Mouse (Mus musculus): ENCODE data around the gene Lbh. TPM values are rescaled to one million over a fixed set of nuclear protein-coding genes. Genes with fewer than 3 reads are reported as not detected.
A peak's percentile ranks its signal among the peaks of the same experiment; 100 is the strongest.

The Lbh gene
- polyA plus RNA-seq, 1 experiment from 2014 or later = 6.5 TPM

DNA sequence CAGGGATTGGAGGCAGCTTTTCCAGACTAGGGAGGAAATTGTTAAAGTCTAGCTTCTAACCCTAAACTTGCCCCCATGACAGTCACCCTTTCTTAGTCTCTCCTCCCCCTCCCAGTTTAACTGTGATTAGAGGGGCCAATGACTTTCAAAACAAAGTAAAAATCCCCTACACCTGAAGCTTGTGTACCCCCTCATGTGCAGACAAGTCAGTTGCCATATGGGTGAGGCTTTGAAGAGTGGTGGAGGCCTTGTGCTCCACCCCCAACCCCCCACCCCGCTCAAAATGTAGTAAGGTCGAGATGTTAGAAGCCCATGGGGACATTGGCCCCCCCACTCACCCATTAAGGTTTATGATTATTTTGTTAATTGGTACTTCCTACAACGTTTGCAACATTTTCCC is 1.5 kb downstream of the Lbh start:
- Histone ChIP-seq H3K27ac (ENCODE audit: low read depth, low read length) (peak overlapping the region; percentile 91; the same call in 1 of the 2 replicates), H3K27me3 (replicated peaks; ENCODE audit: control insufficient read depth, insufficient read depth, low read length) (no peaks in the 10 kb centered on the region; the same call in 1 of the 2 replicates), H3K36me3 (ENCODE audit: control insufficient read depth, insufficient read depth, low read length) (peaks cover 4% of the 10 kb centered on the region), H3K4me2 (ENCODE audit: low read length) (peak overlapping the region; percentile 81), H3K4me3 (ENCODE audit: low read length) (peak overlapping the region; percentile 61), H3K4me1 (ENCODE audit: control insufficient read depth, insufficient read depth, low read depth, low read length) (peaks cover 36% of the 10 kb centered on the region), H3K9me3 (ENCODE audit: control insufficient read depth, low read length) (no peaks in the 10 kb centered on the region), H3K9ac (ENCODE audit: low read depth, low read length) (peak overlapping the region; percentile 82)
- WGBS = 4% methylated on average over 3 of the region's 3 CpGs
- no peak for ATAC-seq

DNA sequence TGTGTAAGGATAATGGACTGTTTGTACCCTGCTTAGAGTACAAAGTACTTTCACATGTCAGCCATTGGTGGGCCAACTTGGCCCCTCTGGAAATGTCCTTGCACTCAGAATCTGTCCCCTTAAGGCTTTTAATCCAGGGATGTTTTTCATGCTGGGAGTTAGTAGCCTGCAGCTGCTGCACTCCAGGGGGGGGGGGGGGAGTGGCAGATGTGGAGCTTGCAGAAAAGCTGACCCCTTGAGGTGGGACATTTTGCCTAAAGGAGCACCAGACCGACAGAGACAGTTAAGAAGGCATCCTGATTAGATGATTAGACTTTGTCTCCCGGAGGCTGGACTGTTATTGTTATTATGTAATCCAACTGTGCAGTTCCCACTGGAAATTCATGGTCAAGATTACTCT is 2.3 kb downstream of the Lbh start:
- Histone ChIP-seq H3K4me3 (ENCODE audit: low read length) (peak overlapping the region; percentile 26), H3K4me2 (ENCODE audit: low read length) (peak overlapping the region; percentile 81), H3K9me3 (ENCODE audit: control insufficient read depth, low read length) (no peaks in the 10 kb centered on the region), H3K27ac (ENCODE audit: low read depth, low read length) (no peak overlapping the region), H3K9ac (ENCODE audit: low read depth, low read length) (0 out of 2 replicates have a peak overlapping the region, but pooled peaks have one; percentile 12), H3K4me1 (ENCODE audit: control insufficient read depth, insufficient read depth, low read depth, low read length) (peaks cover 42% of the 10 kb centered on the region), H3K27me3 (replicated peaks; ENCODE audit: control insufficient read depth, insufficient read depth, low read length) (no peaks in the 10 kb centered on the region), H3K36me3 (ENCODE audit: control insufficient read depth, insufficient read depth, low read length) (peaks cover 4% of the 10 kb centered on the region)
- 16% methylated on average over 2 of the region's 2 CpGs for WGBS
- ATAC-seq = no peak

- peaks cover 46% of the 10 kb centered on the region for H3K4me1 ChIP-seq (ENCODE audit: control insufficient read depth, insufficient read depth, low read depth, low read length)
- H3K9ac ChIP-seq (ENCODE audit: low read depth, low read length) = no peak overlapping the region
- H3K4me2 ChIP-seq (ENCODE audit: low read length) = peak overlapping the region; percentile 81
Observed at GRCm38 (mm10) chr17:72920971-72921370, 2.9 kb downstream of the Lbh start.

DNA sequence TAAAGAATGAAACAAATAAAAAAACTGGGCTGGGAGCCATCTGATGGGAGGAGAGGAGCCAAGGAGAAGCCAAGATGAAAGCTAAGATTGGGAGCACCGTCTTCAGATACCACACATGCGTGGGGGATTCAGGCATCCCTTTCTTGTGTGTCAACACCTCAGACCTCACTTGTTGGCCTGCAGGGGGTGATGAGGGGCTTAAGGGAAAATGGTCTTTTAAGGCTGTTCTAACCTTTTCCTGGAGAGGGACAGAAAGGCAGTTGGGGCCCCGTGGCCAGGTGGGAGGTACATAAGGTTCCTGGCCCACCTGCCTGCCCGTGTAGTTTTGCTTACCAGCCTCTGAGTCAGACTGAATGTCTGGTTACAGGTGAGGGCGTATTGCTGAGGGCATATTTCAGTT is 4.1 kb downstream of the Lbh start:
- Histone ChIP-seq H3K4me2 (ENCODE audit: low read length) (0 out of 2 replicates have a peak overlapping the region, but pooled peaks have one; percentile 13), H3K4me1 (ENCODE audit: control insufficient read depth, insufficient read depth, low read depth, low read length) (peaks cover 54% of the 10 kb centered on the region), H3K4me3 (ENCODE audit: low read length) (no peak overlapping the region), H3K9me3 (ENCODE audit: control insufficient read depth, low read length) (no peaks in the 10 kb centered on the region), H3K27ac (ENCODE audit: low read depth, low read length) (no peak overlapping the region), H3K36me3 (ENCODE audit: control insufficient read depth, insufficient read depth, low read length) (peaks cover 8% of the 10 kb centered on the region), H3K27me3 (replicated peaks; ENCODE audit: control insufficient read depth, insufficient read depth, low read length) (no peaks in the 10 kb centered on the region), H3K9ac (ENCODE audit: low read depth, low read length) (no peak overlapping the region)
- ATAC-seq = no peak
- WGBS = 86% methylated on average over 5 of the region's 5 CpGs

More at GRCm38 (mm10) chr17:72920971-72921370, 2.9 kb downstream of the Lbh start:
- WGBS = 53% methylated on average over 9 of the region's 9 CpGs
- Histone ChIP-seq H3K27ac (ENCODE audit: low read depth, low read length) (no peak overlapping the region), H3K27me3 (replicated peaks; ENCODE audit: control insufficient read depth, insufficient read depth, low read length) (no peaks in the 10 kb centered on the region), H3K4me3 (ENCODE audit: low read length) (no peak overlapping the region), H3K9me3 (ENCODE audit: control insufficient read depth, low read length) (no peaks in the 10 kb centered on the region), H3K36me3 (ENCODE audit: control insufficient read depth, insufficient read depth, low read length) (peaks cover 4% of the 10 kb centered on the region)
- no peak for ATAC-seq

DNA sequence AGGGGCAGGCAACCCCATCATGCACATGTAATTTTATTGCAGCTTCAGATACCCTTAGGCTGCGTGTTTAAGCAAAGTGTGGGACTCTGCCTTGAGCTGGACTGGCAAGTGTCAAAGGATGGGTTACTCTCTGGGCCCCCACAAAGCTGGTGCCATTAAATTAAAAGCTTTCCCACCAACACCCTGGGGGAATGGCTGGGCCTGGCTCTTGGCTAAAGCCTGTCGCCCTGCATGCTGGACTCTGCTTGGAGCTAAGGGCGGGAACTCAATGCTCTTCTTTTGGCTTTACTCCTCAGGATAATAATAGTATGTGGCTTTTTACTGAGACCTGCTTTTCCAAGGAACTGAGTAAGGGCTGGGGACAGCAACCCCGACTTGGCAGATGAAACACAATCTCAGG is 5.2 kb downstream of the Lbh start:
- no peak overlapping the region for H3K27ac ChIP-seq (ENCODE audit: low read depth, low read length)
- H3K4me2 ChIP-seq (ENCODE audit: low read length) = no peak overlapping the region
- WGBS = 85% methylated on average over 4 of the region's 4 CpGs
- no peak for ATAC-seq
- H3K4me3 ChIP-seq (ENCODE audit: low read length) = no peak overlapping the region
- peaks cover 8% of the 10 kb centered on the region for H3K36me3 ChIP-seq (ENCODE audit: control insufficient read depth, insufficient read depth, low read length)
- peaks cover 54% of the 10 kb centered on the region for H3K4me1 ChIP-seq (ENCODE audit: control insufficient read depth, insufficient read depth, low read depth, low read length)
- no peak overlapping the region for H3K9ac ChIP-seq (ENCODE audit: low read depth, low read length)
- H3K27me3 ChIP-seq (replicated peaks; ENCODE audit: control insufficient read depth, insufficient read depth, low read length) = no peaks in the 10 kb centered on the region
- no peaks in the 10 kb centered on the region for H3K9me3 ChIP-seq (ENCODE audit: control insufficient read depth, low read length)

DNA sequence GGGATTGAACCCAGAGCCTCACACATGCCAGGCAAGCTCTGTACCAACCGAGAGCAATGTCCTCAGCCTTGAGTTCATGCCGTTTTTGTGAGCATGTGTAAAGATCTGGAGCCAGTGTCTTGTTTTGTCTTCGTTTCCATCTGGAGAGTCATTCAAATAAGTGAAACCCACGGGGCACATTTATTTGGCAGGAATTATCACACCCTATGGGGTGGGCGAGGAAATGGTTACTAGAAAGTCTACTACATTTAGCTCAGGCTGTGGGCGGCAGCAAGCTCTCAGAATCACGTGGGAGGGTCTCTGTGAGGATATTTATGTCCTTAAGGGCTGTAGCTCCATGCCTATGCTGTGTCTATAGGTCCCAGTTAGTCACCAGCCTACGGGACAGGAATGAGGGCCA is 6.2 kb downstream of the Lbh start:
- no peak for ATAC-seq
- H3K9ac ChIP-seq (ENCODE audit: low read depth, low read length) = no peak overlapping the region
- no peak overlapping the region for H3K4me2 ChIP-seq (ENCODE audit: low read length)
- no peaks in the 10 kb centered on the region for H3K27me3 ChIP-seq (replicated peaks; ENCODE audit: control insufficient read depth, insufficient read depth, low read length)
- peaks cover 54% of the 10 kb centered on the region for H3K4me1 ChIP-seq (ENCODE audit: control insufficient read depth, insufficient read depth, low read depth, low read length)
- H3K9me3 ChIP-seq (ENCODE audit: control insufficient read depth, low read length) = no peaks in the 10 kb centered on the region
- peaks cover 8% of the 10 kb centered on the region for H3K36me3 ChIP-seq (ENCODE audit: control insufficient read depth, insufficient read depth, low read length)
- WGBS = 63% methylated on average over 8 of the region's 8 CpGs
- no peak overlapping the region for H3K4me3 ChIP-seq (ENCODE audit: low read length)
- H3K27ac ChIP-seq (ENCODE audit: low read depth, low read length) = no peak overlapping the region

GRCm38 (mm10) chr17:72925111-72925510 is 7.0 kb downstream of the Lbh start:
- H3K27me3 ChIP-seq (replicated peaks; ENCODE audit: control insufficient read depth, insufficient read depth, low read length) = no peaks in the 10 kb centered on the region
- WGBS = 81% methylated on average over 6 of the region's 6 CpGs
- H3K27ac ChIP-seq (ENCODE audit: low read depth, low read length) = peak overlapping the region; percentile 62
- H3K9ac ChIP-seq (ENCODE audit: low read depth, low read length) = 0 out of 2 replicates have a peak overlapping the region, but pooled peaks have one; percentile 16
- ATAC-seq = no peak
- H3K9me3 ChIP-seq (ENCODE audit: control insufficient read depth, low read length) = no peaks in the 10 kb centered on the region
- H3K36me3 ChIP-seq (ENCODE audit: control insufficient read depth, insufficient read depth, low read length) = peaks cover 8% of the 10 kb centered on the region
- peaks cover 49% of the 10 kb centered on the region for H3K4me1 ChIP-seq (ENCODE audit: control insufficient read depth, insufficient read depth, low read depth, low read length)
- no peak overlapping the region for H3K4me3 ChIP-seq (ENCODE audit: low read length)
- no peak overlapping the region for H3K4me2 ChIP-seq (ENCODE audit: low read length)

DNA sequence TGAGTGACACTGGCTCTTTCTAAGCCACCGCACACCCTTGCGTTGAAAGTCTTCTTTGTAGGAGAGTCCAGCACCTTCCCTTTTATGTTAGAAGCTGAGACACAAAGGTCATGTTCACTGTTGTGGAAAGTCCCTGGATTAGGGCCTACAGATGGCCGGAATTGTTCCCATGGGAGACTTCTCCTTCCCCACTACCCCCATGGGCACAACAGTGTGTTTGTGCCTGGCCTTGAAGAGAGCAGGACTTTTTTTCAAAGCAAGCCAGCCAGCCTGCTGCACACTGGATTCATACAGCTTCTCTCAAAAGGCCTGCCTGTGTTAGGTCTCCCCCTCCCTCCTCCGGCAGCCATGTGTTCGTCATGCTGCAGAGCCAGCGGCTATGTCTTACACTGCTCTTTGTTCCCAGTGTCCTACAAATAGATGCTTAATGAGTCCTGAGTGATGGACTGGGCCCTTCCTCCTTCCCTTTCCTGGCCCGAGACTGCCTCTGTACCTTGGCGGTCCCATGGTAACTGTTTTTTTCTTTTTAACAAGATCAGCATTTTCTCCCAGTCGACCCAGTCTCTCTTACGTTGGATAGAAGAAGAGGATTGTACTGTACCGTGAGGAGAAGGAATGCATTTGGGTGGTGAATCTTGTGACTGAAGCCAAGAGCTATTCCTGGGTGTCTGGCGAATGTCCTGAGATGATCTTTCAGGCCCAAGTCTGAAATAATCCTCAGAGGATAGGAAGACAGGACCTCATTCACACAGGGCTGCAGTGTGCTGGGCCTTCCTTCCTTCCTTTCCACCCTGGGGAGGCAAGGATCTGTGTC is 7.9 kb downstream of the Lbh start:
- WGBS = 20% methylated on average over 12 of the region's 12 CpGs
- H3K4me3 ChIP-seq (ENCODE audit: low read length) = no peak overlapping the region

GRCm38 (mm10) chr17:72926994-72927393 is 8.9 kb downstream of the Lbh start:
- 92% methylated on average over 8 of the region's 8 CpGs for WGBS
- Histone ChIP-seq H3K9ac (ENCODE audit: low read depth, low read length) (no peak overlapping the region), H3K4me1 (ENCODE audit: control insufficient read depth, insufficient read depth, low read depth, low read length) (peaks cover 35% of the 10 kb centered on the region), H3K27ac (ENCODE audit: low read depth, low read length) (no peak overlapping the region; the same call in 1 of the 2 replicates), H3K4me2 (ENCODE audit: low read length) (no peak overlapping the region), H3K36me3 (ENCODE audit: control insufficient read depth, insufficient read depth, low read length) (peaks cover 8% of the 10 kb centered on the region), H3K27me3 (replicated peaks; ENCODE audit: control insufficient read depth, insufficient read depth, low read length) (no peaks in the 10 kb centered on the region), H3K9me3 (ENCODE audit: control insufficient read depth, low read length) (no peaks in the 10 kb centered on the region), H3K4me3 (ENCODE audit: low read length) (no peak overlapping the region)
- no peak for ATAC-seq

More for the DNA sequence above, 7.9 kb downstream of the Lbh start:
- Histone ChIP-seq H3K36me3 (ENCODE audit: control insufficient read depth, insufficient read depth, low read length) (peaks cover 8% of the 10 kb centered on the region), H3K9ac (ENCODE audit: low read depth, low read length) (peak overlapping the region; percentile 29; the same call in 1 of the 2 replicates), H3K4me1 (ENCODE audit: control insufficient read depth, insufficient read depth, low read depth, low read length) (peaks cover 42% of the 10 kb centered on the region), H3K27ac (ENCODE audit: low read depth, low read length) (peak overlapping the region; percentile 62), H3K4me2 (ENCODE audit: low read length) (peak overlapping the region; percentile 33), H3K9me3 (ENCODE audit: control insufficient read depth, low read length) (no peaks in the 10 kb centered on the region), H3K27me3 (replicated peaks; ENCODE audit: control insufficient read depth, insufficient read depth, low read length) (no peaks in the 10 kb centered on the region)
- peak; percentile 94 for ATAC-seq
